Mouse (Mus musculus): ENCODE data around the gene Bcas3.

Gene Bcas3

GRCm38 (mm10) chr11:85667741-85668140, 314.8 kb downstream of the Bcas3 start:
- DNase-seq (ENCODE audit: low spot score in 2 of 2): no peak

- DNase-seq (ENCODE audit: low spot score in 2 of 2): no peak
These were observed 320.0 kb downstream of the Bcas3 start for GRCm38 (mm10) chr11:85672881-85673475.

GRCm38 (mm10) chr11:85675244-85675643, 322.3 kb downstream of the Bcas3 start:
- no peak for DNase-seq (ENCODE audit: low spot score in 2 of 2)

- DNase-seq (ENCODE audit: low spot score in 2 of 2): no peak
These were observed 323.5 kb downstream of the Bcas3 start for GRCm38 (mm10) chr11:85676357-85677004.

- DNase-seq (ENCODE audit: low spot score in 2 of 2): no peak
These were observed 325.7 kb downstream of the Bcas3 start for GRCm38 (mm10) chr11:85678666-85679065.

GRCm38 (mm10) chr11:85681580-85682419, 328.8 kb downstream of the Bcas3 start:
- DNase-seq (ENCODE audit: low spot score in 2 of 2): no peak

GRCm38 (mm10) chr11:85684981-85685380, 332.0 kb downstream of the Bcas3 start:
- DNase-seq (ENCODE audit: low spot score in 2 of 2): no peak

- no peak for DNase-seq (ENCODE audit: low spot score in 2 of 2)
These were observed 335.0 kb downstream of the Bcas3 start for GRCm38 (mm10) chr11:85687816-85688439.

- DNase-seq (ENCODE audit: low spot score in 2 of 2): no peak
These were observed 335.5 kb downstream of the Bcas3 start for GRCm38 (mm10) chr11:85688440-85688838.

GRCm38 (mm10) chr11:85689226-85689625, 336.3 kb downstream of the Bcas3 start:
- DNase-seq (ENCODE audit: low spot score in 2 of 2): no peak

- no peak for DNase-seq (ENCODE audit: low spot score in 2 of 2)
These were observed 338.3 kb downstream of the Bcas3 start for GRCm38 (mm10) chr11:85691285-85691684.

- no peak for DNase-seq (ENCODE audit: low spot score in 2 of 2)
These were observed 342.8 kb downstream of the Bcas3 start for GRCm38 (mm10) chr11:85695614-85696263.

- no peak for DNase-seq (ENCODE audit: low spot score in 2 of 2)
These were observed 343.8 kb downstream of the Bcas3 start for GRCm38 (mm10) chr11:85696491-85697398.

GRCm38 (mm10) chr11:85697468-85697867, 344.5 kb downstream of the Bcas3 start:
- DNase-seq (ENCODE audit: low spot score in 2 of 2): no peak

GRCm38 (mm10) chr11:85698242-85698641, 345.3 kb downstream of the Bcas3 start:
- no peak for DNase-seq (ENCODE audit: low spot score in 2 of 2)

- DNase-seq (ENCODE audit: low spot score in 2 of 2): no peak
These were observed 351.2 kb downstream of the Bcas3 start for GRCm38 (mm10) chr11:85704062-85704748.

GRCm38 (mm10) chr11:85706630-85707029, 353.7 kb downstream of the Bcas3 start:
- DNase-seq (ENCODE audit: low spot score in 2 of 2): no peak

GRCm38 (mm10) chr11:85707496-85707895, 354.5 kb downstream of the Bcas3 start:
- DNase-seq (ENCODE audit: low spot score in 2 of 2): no peak

GRCm38 (mm10) chr11:85709147-85709546, 356.2 kb downstream of the Bcas3 start:
- DNase-seq (ENCODE audit: low spot score in 2 of 2): no peak

GRCm38 (mm10) chr11:85710155-85710554, 357.2 kb downstream of the Bcas3 start:
- DNase-seq (ENCODE audit: low spot score in 2 of 2): no peak

Data from spleen, postnatal 14 days (tissue).